Mouse (Mus musculus) thymus, postnatal 10 days (tissue): Measurements from ENCODE around the gene Eci1.
"Not testable (repeated sequence)": the region's sequence is repeated elsewhere in the genome, so short reads cannot be mapped to it uniquely, and the experiment has no call there.

ENCODE experiments used
- DNase-seq, 2 experiments: peaks; one replicate each; pipeline ENCODE4 v3.0.0; 2021; ENCODE audit warnings: low spot score in 2 of 2

Eci1 gene

DNA sequence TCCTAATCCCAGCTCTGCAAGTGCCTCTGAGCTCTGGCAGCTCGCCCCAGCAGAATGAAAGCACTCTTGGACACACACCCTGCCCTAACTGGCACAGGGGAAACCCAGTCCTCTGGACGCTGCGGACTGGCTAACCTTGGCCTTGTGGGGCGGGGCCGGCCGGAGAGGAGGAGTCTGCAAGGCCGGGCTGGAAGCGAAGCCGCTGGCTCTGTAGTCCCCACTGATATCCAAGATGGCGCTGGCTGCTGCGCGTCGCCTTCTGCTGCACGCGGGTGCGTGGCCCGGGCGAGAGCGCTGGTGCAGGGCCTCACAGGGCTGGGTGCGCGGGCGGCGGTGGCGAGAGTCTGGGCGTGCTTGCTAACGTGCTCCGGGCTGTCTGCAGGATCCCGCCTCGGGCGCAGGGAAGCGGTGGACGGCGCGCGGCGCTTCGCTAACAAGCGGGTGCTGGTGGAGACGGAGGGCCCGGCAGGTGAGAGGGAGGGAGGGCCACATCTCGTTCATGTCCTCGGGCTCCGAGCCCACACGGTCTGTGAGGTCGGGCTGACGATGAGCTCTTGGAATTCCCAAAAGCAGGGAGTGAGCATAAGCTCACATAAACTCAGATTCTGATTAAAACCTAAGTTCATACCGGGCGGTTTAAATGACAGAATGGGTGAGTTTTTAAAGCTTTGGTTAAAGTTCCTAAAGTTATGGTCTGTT lies at the start of gene Eci1:
Gene Eci1 (plus strand): TSS at position 171 of the 699 bp plus-strand sequence.
- peak; percentile 38 to 46 for DNase-seq

DNA sequence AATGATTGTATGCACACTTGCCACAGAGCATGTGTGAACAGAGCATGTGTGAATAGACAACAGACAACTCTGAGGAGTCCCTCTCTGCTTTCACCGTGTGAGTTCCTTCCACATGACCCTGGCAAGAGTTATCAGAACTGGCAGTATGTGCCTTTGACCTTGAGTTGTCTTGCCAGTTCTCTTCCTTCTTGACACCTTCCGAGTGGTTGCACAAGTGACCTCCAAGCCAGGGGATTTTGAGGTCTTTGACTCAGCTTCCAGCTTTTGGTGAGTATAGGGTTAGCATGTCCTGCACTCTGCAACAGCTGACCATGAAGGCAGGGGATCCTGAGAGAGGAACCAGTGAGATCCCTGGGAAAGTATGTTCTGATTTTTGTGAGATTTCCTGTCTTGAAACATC lies 47.9 kb upstream of the Eci1 start:
- no peak for DNase-seq

DNA sequence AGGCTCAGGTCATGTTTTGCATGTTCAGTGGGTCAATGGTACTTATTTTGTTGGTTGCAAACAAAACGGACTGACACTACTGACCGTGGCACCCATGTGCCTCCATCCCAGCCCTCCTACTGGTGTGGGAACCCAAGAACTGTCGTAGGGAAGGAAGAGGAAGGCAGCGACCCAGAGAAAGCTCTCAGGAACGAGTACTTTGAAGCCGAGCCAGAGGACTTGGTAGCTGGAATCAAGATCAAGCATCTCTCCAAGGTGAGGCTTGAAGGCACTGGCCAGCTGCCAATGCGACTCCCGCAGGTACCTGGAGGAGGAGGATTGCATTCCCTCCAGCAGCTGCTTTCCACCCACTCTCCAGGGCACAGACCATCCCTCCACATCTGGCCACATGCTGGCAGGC lies 42.7 kb upstream of the Eci1 start:
- no peak for DNase-seq

DNA sequence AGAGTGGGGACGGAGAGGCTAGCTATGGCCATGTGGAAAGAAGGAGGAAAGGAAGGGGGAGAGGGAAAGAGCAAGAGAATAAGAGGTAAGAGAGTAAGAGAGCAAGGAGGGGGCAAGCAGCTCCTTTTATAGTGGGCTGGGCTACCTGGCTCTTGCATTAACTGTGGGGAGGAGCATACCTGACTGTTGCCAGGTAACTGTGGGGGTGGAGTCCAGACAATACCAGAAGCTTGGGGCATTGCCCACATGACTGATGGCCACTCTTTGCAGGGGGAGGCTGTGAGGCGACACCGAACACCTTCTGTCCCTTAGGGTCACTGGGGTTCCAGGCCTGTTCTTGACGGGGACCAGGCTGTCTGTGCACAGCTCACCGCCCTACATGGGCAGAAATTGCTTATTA lies 37.7 kb upstream of the Eci1 start:
- DNase-seq = no peak

DNA sequence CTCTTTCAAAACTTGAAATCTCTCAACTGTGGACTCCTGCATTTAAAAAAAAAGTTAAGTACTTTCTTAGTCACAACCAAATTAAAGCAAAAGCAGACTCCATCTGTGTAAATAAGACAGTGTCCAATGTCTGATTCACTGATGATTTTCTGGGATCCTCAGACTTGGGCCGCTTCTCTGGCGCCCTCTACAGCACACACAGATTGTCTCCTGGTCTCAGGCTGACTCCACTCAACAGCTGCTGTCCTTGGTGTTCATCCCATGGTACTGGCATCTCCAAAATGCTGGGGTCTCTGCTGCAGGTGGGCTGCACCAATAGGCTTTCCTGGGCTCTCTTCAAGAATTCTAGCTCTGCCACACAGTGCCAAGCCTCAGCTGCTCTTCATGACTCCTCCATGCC lies 36.6 kb upstream of the Eci1 start:
- peak in 1 of 2 experiments; percentile 24 for DNase-seq

DNA sequence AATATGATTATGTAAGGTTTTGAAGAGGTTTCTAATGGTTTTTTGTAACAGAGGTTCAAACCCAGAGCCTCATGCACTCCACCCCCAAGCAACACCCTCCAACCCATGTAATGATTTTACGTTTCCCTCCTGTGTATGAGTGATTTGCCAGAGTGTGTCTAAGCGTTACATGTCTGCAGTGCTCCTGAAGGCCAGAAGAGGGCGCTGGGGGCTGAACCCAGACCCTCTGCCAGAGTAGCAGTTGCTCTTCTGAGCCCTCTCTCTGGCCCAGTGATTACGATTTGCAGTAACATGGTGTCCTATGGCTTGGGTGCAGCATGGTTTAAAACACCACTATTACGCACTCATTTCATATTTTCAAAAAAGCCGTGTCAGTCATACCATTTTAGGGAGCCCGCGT lies 35.3 kb upstream of the Eci1 start:
- DNase-seq = peak in 1 of 2 experiments; percentile 15

DNA sequence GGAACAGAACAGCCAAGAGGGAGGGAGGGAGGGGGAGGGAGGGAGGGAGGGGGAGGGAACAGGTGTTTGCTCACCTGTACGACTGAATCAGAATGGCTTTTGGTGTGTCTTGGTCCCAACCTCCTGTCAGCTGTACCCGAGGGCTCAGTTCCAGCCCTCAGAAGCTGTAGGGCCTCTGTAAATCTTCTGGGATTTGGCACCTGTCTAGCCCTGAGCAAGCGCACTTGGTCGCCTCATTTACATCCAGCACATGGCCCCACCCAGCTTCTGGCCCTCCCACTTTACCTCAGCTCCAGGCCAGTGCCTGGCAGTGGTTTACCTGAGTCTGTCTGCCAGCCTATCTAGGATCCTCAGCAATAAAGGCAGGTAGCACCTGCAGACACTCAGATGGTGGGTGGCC lies 32.9 kb upstream of the Eci1 start:
- no peak for DNase-seq

DNA sequence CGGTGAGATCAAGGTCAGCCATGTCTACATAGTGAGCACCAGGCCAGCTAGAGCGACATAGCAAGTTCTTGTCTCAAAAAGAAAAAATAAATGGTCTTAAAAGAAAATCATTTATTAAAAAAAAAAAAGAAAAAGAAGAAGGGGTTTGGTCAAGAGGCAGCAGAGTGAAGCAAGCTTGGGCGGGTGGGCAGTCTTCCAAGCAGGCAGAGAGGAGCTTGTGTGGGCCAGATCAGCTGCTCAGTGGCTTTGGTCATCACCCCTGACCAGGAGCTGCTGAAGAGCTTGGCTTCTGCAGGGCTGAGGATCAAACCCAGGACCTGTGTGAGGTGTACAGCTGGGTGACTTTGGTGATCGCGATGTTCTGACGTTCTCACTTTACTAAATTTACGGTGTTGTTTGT lies 32.0 kb upstream of the Eci1 start:
- DNase-seq = no peak

DNA sequence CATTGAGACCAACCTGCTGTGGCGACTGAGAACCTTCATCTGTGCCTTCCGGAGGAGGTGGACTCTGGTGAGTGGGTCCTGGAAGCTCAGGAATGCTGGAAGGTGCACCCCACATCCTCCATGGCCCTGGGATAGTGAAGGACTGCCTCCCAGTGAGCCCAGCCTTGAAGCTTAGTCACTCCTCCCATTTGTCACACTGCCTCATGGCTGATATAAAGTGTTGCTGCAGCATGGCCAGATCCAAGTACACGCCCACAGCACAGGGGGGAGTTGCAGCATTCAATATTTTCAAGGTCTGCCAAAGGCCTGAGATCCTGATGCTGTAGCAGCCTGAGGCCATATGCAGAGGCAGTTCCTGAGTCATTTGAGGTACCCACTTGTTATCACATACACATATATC lies 24.1 kb upstream of the Eci1 start:
- DNase-seq = no peak

DNA sequence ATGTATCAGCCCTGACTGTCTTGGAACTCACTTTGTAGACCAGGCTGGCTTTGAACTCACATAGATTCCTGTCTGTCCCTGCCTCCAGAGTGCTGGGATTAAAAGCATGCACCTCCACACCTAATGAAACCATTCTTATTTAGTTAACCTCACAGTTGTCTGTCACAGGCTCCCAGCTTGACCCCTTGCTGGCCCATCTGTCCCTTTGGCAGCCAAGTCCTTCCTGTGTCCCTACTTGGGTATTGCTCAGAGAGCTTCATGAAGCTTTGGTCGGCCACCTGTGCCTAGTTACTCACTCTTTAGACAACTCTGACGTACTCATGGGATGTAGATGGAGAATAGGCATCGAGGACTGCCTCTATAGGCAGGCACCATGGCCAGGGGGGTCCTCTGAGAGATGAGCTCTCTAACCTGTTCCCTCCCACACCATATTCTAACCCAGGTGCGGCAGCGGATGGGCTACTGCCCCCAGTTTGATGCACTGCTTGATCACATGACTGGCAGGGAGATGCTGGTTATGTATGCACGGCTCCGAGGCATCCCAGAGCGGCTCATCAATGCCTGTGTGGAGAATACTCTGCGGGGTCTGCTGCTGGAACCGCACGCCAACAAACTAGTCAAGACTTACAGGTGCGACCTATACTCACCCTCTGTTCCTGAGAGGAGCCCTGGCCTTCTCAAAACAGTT lies 19.2 kb upstream of the Eci1 start:
- no peak for DNase-seq

DNA sequence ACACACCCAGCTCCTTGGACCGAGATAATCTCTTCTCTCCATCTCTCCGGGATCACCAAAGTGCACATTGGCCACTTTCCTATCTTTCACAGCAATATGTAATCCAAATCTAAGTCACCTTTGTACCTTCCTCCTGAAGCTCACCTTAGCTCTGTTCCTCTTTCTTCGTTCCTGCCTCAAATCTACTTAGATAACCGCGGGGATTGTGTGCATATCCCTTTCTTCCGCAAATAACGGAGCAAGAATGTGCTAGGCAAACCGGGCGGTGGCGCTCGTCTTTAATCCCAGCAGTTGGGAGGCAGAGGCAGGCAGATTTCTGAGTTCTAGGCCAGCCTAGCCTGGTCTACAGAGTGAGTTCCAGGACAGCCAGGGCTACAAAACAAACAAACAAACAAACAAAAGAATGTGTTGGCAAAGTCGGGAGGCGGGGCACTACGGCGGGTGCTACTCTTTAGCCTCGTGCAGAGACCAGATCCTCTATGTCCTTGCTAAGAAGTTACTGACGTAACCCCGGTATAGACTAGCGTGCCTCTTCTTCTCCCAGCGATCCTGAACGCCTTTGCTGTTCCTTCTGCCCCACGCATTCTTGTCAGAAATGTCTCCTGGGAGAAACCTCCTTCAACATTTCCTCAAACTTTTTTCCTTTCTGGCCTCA lies 12.8 kb upstream of the Eci1 start:
- peak; percentile 15 to 19 for DNase-seq

DNA sequence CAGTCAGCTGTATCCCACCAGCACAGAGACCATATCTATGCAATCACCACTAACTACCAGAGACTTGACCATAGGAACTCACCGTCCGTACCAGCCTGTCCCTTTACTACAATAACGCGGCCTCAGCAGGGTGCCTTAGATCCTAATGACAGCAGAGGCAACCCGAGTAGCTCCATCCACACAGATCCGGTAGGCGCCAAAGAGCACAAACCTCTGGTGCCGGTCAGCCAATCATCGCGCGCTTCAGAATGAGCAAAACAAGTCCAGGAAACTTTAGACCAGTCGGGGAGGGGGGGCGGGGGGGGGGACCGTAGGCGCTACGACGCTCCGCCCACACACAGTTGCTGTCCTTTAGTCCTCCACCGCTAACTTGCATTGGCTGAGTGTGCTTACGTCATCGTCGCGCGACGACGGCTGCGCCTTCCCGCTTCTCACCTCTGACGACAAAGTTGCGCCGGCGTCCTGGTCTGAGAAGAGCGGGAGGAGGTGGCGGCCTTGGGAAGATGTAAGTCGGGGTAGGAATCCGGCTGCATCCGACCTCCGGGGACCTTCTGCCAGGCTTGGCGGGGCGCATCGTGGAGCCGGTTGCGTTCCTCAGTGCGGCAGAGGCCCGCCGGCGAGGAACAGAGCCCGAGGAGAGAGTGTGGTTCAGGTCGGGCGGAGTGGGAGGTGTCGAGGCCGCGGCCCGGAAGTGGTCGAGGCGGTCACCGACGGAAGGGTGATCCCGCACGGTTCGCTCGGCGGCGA lies 12.0 kb upstream of the Eci1 start, which contains the start of gene Rnps1:
Gene Rnps1 (plus strand): TSS at position 336 of the 747 bp plus-strand sequence.
- DNase-seq = peak; percentile 85 to 87

DNA sequence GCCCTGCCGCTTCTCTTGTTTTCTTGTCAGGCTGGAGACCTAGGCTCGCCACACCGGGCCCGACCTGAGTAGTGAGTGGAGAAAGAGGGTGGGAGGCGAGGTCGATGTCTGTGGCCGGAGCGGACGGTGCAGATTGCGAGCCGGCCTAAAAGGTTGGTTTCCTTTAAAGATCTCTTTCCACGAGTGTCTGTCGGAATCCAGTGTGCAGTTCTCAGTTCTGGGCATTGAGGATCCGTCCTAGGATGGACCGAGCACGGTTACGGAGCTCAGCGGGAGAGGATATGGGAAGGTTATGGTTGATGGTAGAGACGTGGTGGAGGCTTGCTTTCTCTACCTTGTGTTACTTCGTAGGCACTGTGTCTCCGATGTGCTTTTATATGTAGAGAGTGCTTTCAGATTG lies 11.4 kb upstream of the Eci1 start:
- no peak for DNase-seq

DNA sequence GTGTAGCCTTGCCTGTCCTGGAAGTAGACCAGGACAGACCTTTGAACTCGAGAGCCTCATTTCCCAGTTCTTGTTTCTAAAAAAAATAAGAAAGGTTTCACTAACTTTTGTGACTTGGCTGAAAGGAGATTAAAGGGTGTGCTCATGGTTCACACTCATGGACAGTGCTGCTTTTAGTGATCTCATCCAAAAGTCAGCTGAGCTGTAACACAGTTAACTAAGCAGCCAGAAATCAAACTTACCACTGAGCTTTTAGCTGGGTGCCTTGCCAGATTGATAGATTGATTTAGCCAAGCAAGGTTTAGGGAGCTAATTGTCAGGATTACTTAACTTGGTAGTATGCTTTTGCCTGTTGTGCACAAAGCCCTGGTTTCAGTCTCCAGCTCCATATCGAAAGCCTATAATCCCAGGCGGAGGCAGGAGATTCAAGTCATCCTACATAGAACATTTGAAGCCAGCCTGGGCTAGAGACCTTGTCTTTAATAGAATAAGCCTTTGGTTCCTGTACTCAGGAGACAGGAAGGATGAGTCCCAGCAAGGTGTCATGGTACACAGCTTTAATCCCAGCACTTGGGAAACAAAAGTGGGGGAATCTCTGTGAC lies 10.3 kb upstream of the Eci1 start:
- DNase-seq = no peak

DNA sequence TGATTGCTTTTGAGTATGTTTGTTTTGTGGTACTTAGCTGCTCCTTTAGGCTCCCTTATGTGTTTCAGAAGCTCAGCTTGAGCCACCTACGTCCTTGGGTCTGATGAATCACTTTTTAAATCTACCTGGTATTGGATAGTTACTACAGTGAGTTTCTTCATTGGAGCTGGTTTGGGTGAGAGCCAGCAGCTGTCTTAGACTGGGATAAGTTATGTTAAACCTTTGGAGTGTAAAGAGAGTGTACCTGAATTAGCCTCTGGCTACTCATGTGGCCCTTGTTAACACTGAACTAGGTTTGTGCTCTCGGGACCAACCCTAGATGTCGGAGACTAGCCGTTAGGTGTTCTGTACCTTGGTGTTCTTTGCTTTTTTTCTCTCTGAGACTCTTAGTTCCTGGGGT lies 3.3 kb upstream of the Eci1 start:
- DNase-seq = no peak

DNA sequence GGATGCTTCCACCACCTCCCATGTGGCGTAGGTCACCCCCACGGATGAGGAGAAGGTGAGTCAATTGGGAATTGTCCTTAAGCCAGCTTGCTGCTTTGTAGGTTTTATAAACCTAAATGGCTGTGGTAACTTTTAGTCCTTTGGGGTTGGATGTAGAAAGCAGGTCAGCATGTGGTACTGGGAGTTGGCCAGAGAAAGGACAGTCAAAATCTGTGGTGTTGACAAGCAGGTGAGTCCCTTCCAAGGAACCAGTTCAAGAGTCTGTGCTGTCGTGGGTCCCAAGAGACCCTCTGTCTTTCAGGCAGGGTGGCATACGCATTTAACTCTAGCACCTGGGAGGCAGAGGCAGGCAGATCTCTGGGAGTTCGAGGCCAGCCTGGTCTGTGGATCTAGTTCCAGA lies 2.0 kb upstream of the Eci1 start:
- DNase-seq = no peak

DNA sequence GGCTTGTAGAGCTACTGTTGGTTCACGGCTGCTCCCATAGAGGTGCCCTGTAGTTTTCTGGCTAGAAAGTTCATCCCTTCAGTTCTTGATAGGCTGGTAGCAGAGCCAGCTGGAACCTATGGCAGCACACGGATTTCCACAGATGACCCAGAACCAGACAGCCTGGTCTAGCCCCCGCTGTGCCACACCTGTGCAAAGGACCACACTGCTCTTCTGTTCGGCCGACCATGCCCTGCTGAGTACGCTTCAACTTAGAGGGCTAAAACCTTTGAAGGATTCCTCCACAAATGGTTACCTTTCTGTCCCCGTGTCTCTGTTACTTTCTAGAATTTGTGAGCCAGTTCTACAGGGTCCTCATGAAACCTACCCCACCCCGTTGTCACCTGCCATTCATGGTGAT lies 1.1 kb upstream of the Eci1 start:
- not testable (repeated sequence) for DNase-seq

DNA sequence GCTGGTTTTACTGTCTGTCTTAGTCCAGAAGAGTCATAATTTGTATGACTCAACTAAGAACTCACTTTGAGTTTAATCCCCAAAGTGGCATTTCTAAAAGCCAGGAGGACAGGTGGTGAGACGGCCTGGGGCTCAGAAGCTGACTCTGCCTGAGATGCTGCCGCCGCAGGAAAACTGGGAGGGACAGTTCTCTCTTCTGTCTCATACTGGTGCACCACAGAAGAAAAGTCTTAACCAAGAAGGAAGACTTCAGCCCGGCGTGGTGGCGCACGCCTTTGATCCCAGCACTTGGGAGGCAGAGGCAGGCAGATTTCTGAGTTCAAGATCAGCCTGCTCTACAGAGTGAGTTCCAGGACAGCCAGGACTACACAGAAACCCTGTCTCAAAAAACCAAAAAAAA lies 536 bp upstream of the Eci1 start:
- no peak for DNase-seq

DNA sequence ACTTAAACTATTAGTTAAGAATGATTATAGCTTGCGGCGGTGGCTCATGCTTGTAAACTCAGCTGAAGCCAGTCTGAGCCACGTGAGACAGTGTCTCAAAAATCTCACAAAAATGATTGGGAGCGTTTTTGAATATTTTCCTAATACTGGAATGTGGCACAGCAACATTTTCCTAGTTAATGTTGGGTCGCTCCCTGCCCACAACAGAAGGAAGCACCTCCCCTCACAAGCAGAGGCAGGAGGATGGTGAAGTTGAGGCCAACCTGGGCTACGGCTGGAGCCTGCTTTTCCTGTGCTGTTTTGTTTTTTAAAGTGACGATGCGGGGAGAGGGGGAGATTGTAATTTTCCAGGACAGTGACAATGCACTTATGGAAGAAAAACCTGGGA lies 723 bp downstream of the Eci1 start:
- DNase-seq = no peak

DNA sequence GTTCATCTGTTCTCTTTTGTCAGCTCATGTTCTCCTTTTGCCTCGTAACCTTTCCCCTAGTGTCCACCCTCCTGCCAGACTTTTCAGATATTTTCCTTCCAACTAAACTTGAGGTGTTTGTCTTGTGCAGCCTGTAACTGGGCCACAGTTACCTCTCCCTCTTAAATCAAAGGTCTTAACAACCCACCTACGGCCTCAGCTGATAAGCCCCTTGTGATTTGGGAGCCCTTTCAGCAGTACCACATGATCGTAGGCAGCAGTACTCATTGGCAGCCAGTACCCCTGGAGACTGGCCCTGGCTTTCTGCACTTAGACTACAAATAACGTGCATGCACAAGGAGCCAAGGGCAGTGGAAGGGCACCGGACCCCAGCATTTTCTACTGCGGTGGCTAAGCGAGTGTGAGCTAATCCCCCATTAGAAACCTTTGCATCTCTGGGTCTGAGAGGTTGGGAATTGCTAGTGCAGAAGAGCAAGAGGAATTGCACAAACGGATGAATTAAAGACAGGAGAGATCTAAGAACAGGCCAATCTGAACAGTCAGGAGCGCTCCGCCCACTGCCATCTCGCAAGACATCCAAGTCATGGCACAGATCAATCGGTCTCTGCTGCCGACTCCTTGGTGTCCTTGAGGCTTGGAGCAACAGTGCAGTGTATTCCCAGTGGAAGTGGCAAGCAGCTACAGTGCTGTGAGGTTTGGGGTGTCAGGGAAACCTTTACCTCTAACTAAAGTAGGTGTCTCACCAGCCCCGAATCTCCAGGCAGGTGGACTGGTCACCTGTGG lies 3.0 kb downstream of the Eci1 start:
- DNase-seq = no peak

DNA sequence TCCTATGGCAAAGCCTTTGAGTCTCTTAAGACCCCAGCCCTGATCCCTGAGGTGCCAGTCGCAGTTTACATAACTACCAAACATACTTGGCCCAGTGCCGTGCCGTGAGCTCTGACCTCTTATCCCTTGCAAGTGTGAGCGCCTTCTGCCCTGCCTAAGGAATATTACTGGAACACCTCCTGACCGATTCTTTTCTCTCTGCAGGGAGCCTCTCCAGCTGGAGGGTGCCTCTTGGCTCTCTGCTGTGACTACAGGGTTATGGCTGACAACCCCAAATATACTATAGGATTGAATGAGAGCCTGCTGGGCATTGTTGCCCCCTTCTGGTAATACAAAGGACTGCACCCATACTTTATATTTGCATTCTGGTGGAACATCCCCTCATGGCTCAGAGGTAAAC lies 10.6 kb downstream of the Eci1 start:
- peak in 1 of 2 experiments; percentile 48 for DNase-seq
